Mouse (Mus musculus) layer of hippocampus, adult 11-12 months (tissue): Measurements from ENCODE around the gene Sorbs1.

Source experiments
- DNase-seq: peaks from one replicate; pipeline ENCODE4 v3.0.0; 2022; ENCODE audit warnings: low spot score

The Sorbs1 gene

DNA sequence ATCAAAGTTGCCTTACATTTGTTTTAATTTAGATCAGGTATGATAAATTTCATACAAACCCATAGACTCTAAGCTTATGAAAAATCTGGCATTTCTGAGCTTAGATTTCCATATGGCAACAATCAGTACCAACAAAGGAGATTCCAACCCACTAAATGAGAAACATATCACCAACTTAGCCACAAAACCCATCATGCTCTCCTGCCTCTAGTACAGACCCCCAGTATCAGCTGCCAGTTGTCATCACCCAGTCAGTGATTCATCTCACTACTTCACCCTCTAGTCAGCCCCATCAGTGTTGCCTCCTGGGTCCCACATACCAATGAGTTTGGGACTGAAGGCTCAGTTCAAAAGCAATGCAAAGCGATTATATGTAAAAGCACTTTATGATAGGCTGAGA, 254.1 kb downstream of the Sorbs1 start:
- DNase-seq, result no peak

DNA sequence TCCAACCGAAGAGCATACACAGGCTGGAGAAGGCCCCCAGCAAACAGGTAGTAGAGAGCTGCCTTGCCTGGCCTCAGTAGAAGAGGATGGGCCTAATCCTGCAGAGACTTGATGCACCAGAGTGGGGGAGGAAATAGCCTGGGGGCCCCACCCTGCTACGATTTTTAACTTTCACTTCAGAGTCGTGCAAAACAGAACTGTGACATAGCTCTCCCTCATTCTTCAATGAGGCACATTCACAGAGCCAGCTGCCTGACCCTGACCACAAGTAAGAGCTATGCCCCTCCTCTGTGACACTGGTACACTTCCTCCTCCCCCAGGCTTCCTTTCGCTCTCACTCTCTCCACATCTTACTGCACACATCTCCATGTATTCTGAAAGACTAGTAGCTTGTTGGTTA, 256.2 kb downstream of the Sorbs1 start:
- DNase-seq, result no peak

DNA sequence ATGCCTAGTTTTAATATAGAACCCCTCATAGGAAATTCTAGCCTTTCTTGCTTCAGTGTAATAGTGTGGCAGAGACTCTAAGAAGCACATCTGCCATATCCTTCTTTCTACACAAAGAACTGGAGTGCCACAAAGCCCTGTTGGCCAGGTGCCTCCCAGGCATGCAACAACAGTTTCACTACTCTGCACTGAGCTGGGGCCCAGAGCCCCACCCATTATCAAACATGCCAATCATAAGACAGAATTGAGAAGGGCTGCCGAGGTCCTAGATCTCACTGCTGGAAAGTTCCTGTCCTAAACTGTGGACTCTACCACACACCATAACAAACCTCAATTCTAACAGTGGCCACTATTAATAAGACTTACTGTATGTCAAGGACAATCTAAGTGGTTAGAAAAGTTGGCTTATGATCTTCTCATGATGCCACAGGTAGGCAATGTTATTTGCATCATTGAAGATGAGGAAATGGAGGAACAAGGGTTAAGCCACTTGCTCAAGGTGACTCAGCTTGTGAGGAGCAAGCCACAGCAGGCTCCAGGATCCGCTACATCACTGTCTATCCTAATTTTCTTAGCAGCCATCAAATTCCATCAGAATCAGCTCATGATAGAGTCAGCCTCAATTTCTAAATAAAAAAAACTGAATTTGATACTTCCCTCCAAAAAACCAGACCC, 257.1 kb downstream of the Sorbs1 start:
- DNase-seq, result no peak

DNA sequence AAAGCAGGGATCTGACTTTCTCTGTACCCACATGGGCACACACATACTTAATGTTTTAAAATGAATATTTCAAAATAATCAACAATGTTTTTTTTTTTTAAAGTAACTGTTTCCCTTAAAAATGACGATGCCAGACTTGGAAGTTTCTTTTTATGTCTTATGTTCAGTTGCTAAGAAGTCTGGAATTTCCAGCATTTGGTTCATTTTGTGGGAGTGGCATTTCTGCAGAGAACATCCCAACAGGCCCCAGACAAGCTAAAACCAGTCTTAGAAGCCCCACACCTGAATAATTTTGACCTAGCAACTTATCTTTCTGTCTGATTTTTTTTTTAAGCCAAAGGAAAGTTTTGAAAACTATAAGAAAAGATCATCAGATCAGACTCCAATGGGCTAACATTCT, 258.0 kb downstream of the Sorbs1 start:
- no peak for DNase-seq

DNA sequence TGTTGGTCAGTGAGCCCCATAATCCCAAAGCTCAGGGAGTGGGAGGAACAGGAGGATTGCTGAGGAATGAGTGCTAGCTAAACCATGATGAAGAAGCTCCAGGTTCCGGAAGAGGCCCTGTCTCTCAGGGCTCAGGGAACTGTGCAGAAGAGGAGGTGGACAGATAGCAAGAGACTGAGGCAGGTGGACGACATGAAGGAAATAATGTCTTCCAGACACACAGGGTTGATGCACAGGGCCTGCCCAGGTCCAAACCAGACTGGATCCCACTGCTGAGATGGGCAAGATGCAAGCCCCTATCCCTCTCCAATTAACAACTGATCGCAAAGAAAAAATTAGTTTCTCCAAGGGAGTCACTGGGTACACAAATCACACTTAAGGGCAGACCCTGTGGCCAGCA, 258.8 kb downstream of the Sorbs1 start:
- DNase-seq, result no peak

DNA sequence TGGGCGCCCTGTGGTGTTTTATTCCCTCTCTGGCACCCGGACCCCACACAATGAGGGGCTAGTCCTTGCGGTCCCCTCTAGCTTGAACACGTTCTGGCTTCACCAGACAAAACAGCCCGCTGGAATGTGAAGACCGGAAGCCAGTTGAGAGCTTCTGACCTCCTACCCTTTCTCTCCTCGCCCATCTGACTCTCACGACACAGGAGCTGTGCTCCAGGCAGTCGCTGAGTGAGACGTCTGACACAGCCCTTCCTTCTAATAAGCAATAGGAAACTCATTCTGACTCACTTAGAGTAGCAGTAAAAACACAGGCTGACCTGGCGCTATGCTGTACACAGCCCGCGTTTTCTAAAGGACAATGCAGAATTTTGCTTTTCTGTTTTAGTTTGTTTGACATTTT, 259.8 kb downstream of the Sorbs1 start:
- DNase-seq, result no peak

DNA sequence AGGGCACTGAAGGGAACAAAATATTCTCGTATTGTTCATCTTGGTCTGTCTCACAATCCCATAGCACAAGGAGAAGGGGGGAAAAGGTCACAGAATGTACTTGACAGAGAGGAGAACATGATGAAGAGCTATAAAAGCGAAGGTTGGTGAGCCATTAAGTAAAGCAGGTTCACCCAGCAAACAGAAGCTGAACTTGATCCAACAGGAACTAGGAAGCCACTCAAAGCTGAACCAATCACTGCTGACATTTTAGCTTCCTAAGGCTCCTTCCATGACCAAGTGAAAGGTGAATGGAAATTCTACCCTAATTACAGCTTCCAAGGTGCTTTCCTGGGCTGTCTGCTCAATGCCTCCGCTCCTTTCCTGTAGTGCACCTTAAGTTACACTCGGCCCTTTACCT, 262.5 kb downstream of the Sorbs1 start:
- no peak for DNase-seq

DNA sequence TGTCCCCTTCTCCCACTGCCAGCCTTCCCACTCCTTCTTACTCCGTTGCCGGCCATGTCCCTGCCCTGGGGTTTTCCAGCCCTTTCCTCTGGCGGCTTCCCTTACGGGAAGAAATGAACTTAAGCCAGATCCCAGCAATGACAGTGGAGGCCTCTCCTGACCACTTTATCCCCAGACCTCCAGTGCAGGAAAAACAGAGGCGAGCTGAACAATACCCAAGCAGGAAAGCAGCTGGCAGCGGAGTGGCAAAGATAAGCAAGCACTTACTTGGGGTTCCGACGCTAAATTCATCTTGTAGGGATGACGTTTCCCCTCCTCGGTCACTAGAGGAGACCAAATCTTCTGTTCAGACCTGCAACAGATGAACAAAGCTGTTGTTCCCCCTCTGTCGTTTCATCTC, 264.2 kb downstream of the Sorbs1 start:
- DNase-seq, result no peak

DNA sequence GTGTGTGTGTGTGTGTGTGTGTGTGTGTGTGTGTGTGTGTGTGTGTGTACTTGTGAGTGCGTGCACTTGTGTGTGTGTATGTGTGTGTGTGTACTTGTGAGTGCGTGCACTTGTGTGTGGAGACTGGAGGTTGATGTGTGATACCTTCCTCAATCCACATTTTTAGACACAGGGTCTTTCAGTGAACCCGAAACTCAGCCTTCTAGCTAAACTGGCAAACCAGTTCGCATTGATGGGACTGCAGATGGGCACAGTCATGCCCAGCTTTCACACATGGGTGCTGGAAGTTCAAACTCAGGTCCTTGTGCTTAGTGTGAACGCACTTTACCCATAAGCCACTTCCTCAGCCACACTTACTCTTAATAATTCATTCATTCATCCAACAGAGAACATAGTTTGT, 265.1 kb downstream of the Sorbs1 start:
- DNase-seq, result no peak

DNA sequence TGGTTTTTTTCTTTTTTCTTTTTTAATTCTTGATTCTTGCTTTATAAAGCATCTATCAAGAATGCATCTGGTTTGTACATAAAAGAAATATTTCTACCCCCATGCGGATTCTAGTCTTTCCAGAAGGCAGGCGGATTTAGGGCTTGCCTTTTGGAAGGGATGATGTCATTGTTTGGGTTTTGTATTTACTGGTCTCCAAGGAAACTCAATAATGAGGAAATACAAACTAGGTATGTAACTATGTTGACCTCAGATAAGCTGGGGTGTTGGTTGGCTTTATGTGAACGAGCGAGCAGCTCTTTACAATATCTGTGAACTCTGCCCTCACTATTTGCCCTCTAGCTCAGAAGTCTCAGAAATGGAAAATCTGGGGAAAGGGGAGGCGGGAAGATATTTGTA, 266.3 kb downstream of the Sorbs1 start:
- DNase-seq, result no peak

DNA sequence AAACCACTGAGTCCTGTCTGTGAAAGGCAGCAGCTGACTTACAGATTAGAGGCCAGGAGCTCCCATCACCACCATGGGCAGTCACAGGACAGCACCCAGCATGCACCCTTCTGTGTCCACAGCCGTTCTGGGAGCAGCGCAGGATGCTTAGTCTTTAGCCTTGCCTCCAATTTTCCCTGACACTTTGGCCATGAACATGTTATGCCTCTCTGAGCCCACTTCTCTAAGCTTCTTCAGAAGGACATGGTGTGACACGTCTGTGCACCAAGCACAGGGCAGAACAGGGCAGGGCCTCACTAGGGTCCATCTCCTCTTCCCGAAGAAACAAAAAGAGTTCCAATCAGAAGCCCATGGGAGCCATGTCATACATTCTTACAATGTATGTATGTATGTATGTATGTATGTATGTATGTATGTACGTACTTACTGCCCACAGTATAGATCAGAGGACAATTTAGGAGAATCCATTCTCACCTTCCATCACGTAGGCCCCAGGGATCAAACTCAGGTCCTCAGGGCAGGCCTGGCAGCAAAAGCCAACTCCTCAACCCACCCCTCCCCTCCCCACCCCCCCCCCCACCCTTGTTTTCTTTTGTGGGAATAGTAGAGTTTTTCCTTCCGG, 266.8 kb downstream of the Sorbs1 start:
- no peak for DNase-seq
